Mouse (Mus musculus): ENCODE results near the gene Nfib.

DNA sequence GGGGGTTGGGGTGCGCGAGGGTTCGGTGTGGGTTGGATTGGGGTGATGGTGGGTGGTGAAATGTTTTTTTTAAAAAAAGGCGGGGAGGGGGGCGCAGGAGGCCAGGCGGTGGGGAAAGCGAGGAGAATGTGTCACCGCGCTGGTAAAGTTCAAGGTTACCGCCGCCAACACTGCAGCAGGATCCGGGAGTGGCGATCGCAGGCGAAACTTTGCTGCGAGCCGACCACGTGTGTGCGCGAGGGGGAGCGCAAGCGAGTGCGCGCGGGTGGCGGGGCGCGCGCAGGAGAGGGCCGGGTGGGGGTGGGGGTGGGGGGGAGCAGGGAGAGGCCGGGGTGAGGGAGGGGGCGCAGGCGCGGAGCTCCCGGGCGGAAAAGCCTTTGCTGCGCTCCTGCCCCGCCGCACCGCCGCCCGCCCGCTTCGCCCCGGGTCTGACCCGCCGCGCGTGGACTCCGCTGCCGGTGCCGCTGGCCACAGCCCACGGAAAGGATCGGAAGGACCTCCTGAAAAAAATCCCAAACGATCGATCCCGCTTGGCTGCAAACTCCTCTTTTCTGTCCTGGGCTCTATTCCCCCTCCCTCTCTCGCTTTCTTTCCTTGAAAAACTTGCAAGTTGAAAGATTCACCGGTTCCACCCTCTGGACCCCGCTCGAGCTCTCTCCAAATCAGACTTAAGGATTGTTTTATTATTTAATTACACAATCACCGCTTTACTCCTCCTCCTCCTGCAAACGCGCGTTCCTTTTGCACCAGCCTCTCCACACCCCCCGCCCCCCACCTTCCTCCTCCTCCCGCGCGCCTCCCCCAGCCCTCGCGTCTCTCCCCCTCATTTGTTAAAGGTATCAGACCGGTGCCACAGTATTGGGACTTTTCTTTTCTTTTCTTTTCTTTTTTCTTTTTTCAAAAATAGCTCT, 200.2 kb downstream of the Nfib start:
- TF ChIP-seq POLR2A (IDR thresholded peaks at IDR 0.05; ENCODE audit: borderline replicate concordance, insufficient read depth, low read length), result peak; percentile 48; the same call in 1 of the 2 replicates
- no peak for TF ChIP-seq CTCF (IDR thresholded peaks at IDR 0.05; ENCODE audit: borderline replicate concordance, insufficient read depth, low read depth, low read length)
